Mouse (Mus musculus) limb, embryonic 12.5 days (tissue): ENCODE measurements around the gene Nudt3. TPM values are rescaled to one million over a fixed set of nuclear protein-coding genes. Genes with fewer than 3 reads are reported as not detected.

Experiments
- ATAC-seq: fragments of 200-750 bp; cut with Nextera tagmentation; 2 replicates; pipeline ENCODE4 v1.8.0; 2017; ENCODE audit warnings: low read depth, moderate TSS enrichment; ENCODE audit not compliant: insufficient number of reproducible peaks, insufficient read depth, low FRiP score, low TSS enrichment
- H3K27ac ChIP-seq: fragments of 300-500 bp; sonication (generic); 2 replicates; pipeline ENCODE4 v1.5.1; 2016; ENCODE audit warnings: mild to moderate bottlenecking, moderate library complexity
- H3K27me3 ChIP-seq: fragments of 300-500 bp; sonication (generic); 2 replicates; pipeline ENCODE4 v1.6.1; 2016; ENCODE audit warnings: mild to moderate bottlenecking, moderate library complexity
- H3K36me3 ChIP-seq: fragments of 300-500 bp; sonication (generic); 2 replicates; pipeline ENCODE4 v1.6.1; 2016; ENCODE audit warnings: mild to moderate bottlenecking, moderate library complexity
- H3K4me1 ChIP-seq: fragments of 300-500 bp; sonication (generic); replicated peaks from 2 replicates; pipeline ENCODE4 v1.6.1; 2016
- H3K4me2 ChIP-seq: fragments of 300-500 bp; sonication (generic); 2 replicates; pipeline ENCODE4 v1.6.1; 2016; ENCODE audit warnings: mild to moderate bottlenecking, moderate library complexity
- H3K4me3 ChIP-seq: fragments of 300-500 bp; sonication (generic); replicated peaks from 2 replicates; pipeline ENCODE4 v1.5.1; 2016; ENCODE audit warnings: mild to moderate bottlenecking
- H3K9ac ChIP-seq: fragments of 300-500 bp; sonication (generic); replicated peaks from 2 replicates; pipeline ENCODE4 v1.6.1; 2016; ENCODE audit warnings: mild to moderate bottlenecking, moderate library complexity
- H3K9me3 ChIP-seq: fragments of 300-500 bp; sonication (generic); 2 replicates; pipeline ENCODE4 v1.6.1; 2016; ENCODE audit warnings: mild to moderate bottlenecking, moderate library complexity
- WGBS: fragments of 180-500 bp; shearing (Covaris S2); methylation state at CpG from one replicate; pipeline ENCODE4 v1.1.7; 2016; 5-methylcytosine and 5-hydroxymethylcytosine counted together
- polyA plus RNA-seq: library from polyadenylated mRNA; unstranded; fragments of >200 nt; fragmentation: Nextera tagmentation; extraction: Ambion mirVana; gene quantifications from 2 replicates; pipeline ENCODE4 v1.2.1, GENCODE M21; 2016

Gene Nudt3
- polyA plus RNA-seq, 1 experiment from 2014 or later = 126 TPM

DNA sequence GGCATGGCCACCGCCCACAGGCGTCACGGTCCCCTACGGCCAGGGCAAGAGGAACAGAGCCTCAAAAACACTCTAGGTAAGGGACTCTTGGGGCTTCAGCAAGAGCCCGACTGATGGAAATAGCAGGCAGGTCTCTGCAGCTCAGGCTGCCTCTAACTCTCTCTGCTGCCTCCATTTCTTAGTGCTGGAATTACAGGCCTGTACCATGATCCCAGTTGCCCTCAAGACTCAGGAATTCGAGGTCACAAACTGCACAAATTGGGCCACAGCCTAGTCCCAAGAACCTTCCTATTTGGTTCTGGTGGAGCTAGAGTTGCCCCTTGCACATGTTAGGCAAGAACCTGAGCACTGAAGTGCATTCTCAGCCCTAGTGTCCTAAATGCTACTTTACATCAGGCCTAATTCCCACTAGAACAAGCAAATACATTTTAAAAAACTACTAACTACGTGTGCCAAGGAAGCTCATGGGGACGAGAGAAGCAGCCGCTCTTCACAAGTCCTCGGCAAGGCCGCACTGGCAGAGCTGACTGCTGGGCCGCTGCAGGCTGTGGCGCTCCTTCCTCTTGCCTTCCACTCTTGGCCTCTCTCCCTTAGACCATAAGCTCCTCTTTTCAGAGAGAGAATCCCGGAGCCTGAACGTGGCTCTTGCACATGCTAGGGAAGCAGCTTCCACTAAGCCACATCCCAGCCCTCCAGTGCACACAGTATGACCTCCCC lies 27.5 kb downstream of the Nudt3 start:
- Histone ChIP-seq H3K4me1 (peaks cover 9% of the 10 kb centered on the region), H3K9me3 (no peaks in the 10 kb centered on the region), H3K27me3 (no peaks in the 10 kb centered on the region), H3K36me3 (peaks cover 65% of the 10 kb centered on the region), H3K4me2 (no peak overlapping the region), H3K4me3 (no peak overlapping the region), H3K9ac (no peak overlapping the region), H3K27ac (no peak overlapping the region)
- 82% methylated on average over 15 of the region's 15 CpGs for WGBS
- no peak for ATAC-seq

DNA sequence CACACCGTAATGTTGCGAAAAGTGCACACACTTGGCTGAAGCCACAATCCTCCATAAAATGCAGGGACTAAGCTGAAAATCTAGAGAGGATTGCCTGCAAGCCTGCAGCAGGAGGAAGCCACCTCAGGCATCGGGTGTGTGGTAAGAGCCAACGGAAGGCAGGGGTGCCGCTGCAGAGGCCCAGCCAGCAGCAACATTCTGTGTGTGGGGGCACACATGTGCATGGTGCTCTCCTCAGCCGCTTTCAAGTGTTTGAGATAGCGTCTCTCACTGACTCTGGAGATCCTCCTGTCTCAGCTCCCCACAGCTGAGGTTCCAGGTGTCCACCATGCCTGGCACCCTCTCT lies 30.8 kb downstream of the Nudt3 start:
- no peaks in the 10 kb centered on the region for H3K9me3 ChIP-seq
- no peak for ATAC-seq
- 97% methylated on average over 7 of the region's 7 CpGs for WGBS

DNA sequence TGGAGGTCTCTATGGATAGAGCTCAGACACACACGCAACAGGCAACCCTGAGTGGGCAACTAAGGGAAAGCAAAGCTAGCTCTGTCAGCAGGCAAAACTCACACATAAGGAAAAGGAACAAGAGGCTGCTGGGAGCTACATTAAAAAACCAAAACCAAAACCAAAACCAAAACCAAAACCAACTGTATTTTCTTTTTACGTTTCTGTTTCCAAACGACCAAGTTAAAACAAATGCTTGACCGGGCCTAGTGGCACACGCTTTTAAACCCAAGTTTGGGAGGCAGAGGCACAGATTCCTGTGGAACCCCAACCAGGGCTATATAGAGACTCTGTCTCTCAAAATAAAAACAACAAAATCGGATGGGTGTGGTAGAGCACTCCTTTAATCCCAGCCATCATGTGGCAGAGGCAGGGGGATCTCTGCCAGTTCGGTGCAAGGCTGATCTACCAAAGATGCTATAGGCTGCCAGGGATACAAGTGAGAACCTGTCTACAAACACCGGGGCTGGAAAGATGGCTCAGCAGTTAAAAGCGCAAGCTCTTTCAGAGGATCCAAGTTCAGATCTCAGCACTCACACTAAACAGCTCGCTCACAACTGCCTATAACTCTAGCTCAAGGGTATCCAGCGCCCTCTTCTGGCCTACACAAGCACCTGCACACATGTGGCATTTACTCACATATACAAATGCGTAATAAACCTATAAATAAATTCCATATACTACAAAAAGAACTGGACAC lies 31.3 kb downstream of the Nudt3 start:
- WGBS = 90% methylated on average over 12 of the region's 12 CpGs
- no peak overlapping the region for H3K27ac ChIP-seq
- H3K4me2 ChIP-seq = no peak overlapping the region
- H3K4me1 ChIP-seq = peaks cover 13% of the 10 kb centered on the region
- H3K36me3 ChIP-seq = peaks cover 97% of the 10 kb centered on the region
- no peak for ATAC-seq
- H3K9ac ChIP-seq = no peak overlapping the region
- no peaks in the 10 kb centered on the region for H3K9me3 ChIP-seq
- H3K4me3 ChIP-seq = no peak overlapping the region
- no peaks in the 10 kb centered on the region for H3K27me3 ChIP-seq

More for the DNA sequence above, 30.8 kb downstream of the Nudt3 start:
- no peak overlapping the region for H3K9ac ChIP-seq
- no peak overlapping the region for H3K27ac ChIP-seq
- H3K4me2 ChIP-seq = no peak overlapping the region
- H3K36me3 ChIP-seq = peaks cover 97% of the 10 kb centered on the region
- no peak overlapping the region for H3K4me3 ChIP-seq
- no peaks in the 10 kb centered on the region for H3K27me3 ChIP-seq
- peaks cover 9% of the 10 kb centered on the region for H3K4me1 ChIP-seq

DNA sequence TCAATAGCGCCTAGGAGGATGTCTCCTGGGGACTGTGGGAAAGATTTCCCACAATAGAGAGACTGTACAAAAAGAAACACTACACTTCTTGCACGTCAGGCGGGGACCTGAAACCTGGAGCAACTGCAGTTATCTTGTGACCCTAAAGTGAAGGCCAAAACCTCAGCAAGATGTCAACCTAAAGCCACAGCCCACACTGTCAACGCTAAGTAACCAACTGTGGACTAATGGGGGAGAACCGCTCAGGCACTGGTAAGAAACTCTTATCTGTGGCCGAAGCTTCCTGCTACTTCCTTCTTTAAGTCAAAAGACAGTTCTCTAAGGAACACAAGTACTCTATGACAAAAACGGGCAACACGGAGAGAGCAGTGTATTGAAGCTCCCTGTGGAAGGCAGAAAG lies 35.1 kb downstream of the Nudt3 start:
- Histone ChIP-seq H3K4me2 (no peak overlapping the region), H3K9ac (no peak overlapping the region), H3K4me1 (peaks cover 8% of the 10 kb centered on the region), H3K9me3 (no peaks in the 10 kb centered on the region), H3K4me3 (no peak overlapping the region), H3K27me3 (no peaks in the 10 kb centered on the region), H3K27ac (no peak overlapping the region), H3K36me3 (peaks cover 92% of the 10 kb centered on the region)
- WGBS = 83% methylated on average over 8 of the region's 8 CpGs
- no peak for ATAC-seq

DNA sequence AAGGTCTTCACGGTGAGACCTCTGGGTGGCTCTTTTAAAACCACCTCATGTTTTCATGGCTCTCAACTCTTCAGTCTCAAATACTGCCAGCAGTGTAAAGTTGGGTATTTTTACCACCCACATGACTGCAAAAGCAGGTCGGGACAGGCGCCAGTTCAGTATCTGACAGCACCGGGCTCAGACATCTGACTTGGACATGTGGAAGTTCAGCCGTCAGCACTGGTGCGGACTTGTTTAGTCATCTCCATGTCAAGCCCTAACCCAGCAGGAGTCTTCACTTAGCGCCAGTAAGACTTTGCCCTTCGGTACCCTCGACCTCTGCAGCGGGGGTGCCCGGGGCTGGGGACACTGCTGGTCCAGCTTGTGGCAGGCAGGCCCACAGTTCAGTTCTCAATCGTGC lies 36.0 kb downstream of the Nudt3 start:
- ATAC-seq = no peak
- Histone ChIP-seq H3K4me3 (no peak overlapping the region), H3K4me1 (peaks cover 8% of the 10 kb centered on the region), H3K27me3 (no peaks in the 10 kb centered on the region), H3K4me2 (no peak overlapping the region), H3K36me3 (peaks cover 92% of the 10 kb centered on the region), H3K9me3 (no peaks in the 10 kb centered on the region), H3K9ac (no peak overlapping the region), H3K27ac (peak overlapping the region; percentile 35)
- WGBS = 75% methylated on average over 12 of the region's 12 CpGs

DNA sequence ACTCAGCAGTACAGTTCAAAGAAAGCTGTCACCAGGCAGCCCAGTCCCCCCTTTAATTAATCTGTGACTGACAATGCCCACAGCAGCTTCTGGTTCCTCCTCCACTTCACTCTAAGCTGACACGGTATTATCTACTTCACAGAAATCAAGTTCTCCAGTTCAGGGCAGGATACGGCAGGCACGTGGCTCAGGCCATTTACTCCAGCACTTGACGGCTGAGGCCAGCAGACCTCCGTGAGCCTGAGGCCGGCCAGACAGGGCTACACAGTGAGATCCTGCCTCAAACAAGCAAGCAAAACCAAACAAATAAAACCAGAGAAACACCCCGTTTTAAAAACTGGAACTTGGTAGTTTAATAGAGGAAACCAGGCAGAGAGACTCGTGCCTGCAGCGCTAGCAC lies 36.6 kb downstream of the Nudt3 start:
- Histone ChIP-seq H3K27me3 (no peaks in the 10 kb centered on the region), H3K4me3 (no peak overlapping the region), H3K4me2 (no peak overlapping the region), H3K36me3 (peaks cover 92% of the 10 kb centered on the region), H3K4me1 (peaks cover 8% of the 10 kb centered on the region), H3K27ac (peak overlapping the region; percentile 35; the same call in 1 of the 2 replicates), H3K9me3 (no peaks in the 10 kb centered on the region), H3K9ac (no peak overlapping the region)
- 63% methylated on average over 9 of the region's 9 CpGs for WGBS
- ATAC-seq = no peak

DNA sequence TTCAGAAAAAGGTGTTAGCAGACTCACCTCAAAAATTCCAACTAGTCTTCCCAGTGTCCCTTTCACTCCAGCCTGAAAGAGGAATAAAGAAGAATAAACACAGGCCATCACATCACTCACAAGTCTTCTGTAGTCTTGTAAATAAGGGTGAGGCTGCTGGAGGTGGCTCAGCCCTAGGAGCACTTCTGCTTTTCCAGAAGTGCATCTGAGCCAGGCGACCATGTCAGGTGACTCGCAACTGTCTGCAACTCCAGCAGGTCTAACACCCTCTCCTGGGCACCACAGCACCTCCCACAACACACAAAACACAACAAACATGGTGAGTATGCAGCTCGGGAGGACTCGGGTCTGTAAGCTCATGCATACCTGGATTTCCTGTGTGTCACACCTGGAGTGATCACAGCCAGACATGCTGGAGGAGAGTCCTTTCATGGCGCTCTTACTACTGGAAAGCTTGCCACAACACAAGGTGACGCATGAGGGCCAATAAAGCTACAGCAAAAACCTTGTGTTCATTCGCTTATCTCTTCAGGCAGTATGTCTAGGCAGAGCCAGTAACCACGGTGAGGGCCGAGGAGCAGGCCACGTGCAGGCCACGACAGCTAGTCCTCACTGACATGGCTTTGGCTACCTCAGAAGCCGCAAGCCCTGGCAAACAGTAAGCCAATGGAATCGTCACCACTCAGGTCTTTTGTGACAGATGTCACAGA lies 40.0 kb downstream of the Nudt3 start:
- H3K36me3 ChIP-seq = peaks cover 92% of the 10 kb centered on the region
- no peaks in the 10 kb centered on the region for H3K27me3 ChIP-seq
- ATAC-seq = no peak
- no peak overlapping the region for H3K9ac ChIP-seq
- H3K9me3 ChIP-seq = no peaks in the 10 kb centered on the region
- H3K27ac ChIP-seq = no peak overlapping the region
- H3K4me1 ChIP-seq = peaks cover 8% of the 10 kb centered on the region
- no peak overlapping the region for H3K4me2 ChIP-seq
- 85% methylated on average over 13 of the region's 13 CpGs for WGBS
- H3K4me3 ChIP-seq = no peak overlapping the region

DNA sequence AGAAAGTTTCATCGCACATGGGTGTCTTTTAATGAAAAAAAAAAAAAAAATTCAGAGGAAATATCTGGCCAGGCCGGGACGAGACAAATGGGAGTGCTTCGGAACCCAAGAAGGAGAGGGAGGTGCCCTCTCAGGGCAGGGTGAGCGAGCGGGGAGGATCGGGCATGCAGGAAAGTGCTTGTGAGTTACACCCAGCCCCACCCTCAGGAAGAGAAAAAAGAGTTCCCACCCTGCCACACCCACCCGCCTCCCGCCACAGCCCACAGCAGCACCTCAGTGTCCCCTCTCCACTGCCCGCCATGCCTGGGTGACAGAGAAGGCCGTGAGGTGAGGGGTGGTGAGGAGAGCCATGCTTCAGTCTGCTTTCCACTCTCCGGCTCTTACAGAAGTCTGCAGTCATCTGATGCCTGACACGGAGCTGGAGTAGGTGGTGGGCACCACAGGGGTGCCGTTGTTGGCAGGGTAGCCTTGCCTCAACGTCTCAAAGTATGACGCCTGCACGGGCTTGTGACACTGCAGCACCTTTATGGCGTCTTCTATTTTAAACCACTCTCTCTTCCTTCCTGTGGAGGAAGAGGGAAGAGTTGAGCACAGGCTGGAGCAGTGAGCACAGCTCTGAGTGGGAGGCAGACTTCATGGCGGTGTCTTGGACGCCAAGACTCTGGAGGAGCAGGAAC lies 42.8 kb downstream of the Nudt3 start:
- 89% methylated on average over 20 of the region's 20 CpGs for WGBS
- Histone ChIP-seq H3K4me1 (peaks cover 12% of the 10 kb centered on the region), H3K9ac (no peak overlapping the region), H3K9me3 (no peaks in the 10 kb centered on the region), H3K36me3 (peaks cover 92% of the 10 kb centered on the region), H3K4me3 (no peak overlapping the region), H3K4me2 (no peak overlapping the region), H3K27me3 (no peaks in the 10 kb centered on the region), H3K27ac (no peak overlapping the region)
- no peak for ATAC-seq

DNA sequence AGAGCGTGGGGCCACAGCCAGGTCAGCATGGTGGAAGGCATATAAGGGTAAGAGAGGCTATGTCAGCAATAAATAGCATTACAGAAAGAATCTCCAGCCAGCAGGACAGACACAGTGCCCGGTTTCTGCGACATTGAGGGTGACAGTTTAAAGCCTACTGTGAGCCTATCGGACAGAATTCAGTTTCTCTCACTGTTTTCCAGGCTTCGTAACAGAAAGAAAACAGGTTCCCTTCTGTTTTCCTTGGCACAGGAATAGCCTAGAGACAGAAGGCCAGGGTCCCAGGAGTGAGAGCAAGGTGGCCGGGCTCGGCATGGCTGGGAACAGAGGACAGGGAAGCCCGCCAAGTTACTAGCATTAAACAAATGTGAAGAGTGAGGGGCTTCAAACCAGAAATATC lies 43.5 kb downstream of the Nudt3 start:
- no peak overlapping the region for H3K4me3 ChIP-seq
- 96% methylated on average over 8 of the region's 8 CpGs for WGBS
- no peak overlapping the region for H3K4me2 ChIP-seq
- peaks cover 18% of the 10 kb centered on the region for H3K4me1 ChIP-seq
- ATAC-seq = no peak
- peaks cover 92% of the 10 kb centered on the region for H3K36me3 ChIP-seq
- no peak overlapping the region for H3K27ac ChIP-seq
- H3K9ac ChIP-seq = no peak overlapping the region
- H3K27me3 ChIP-seq = no peaks in the 10 kb centered on the region
- no peaks in the 10 kb centered on the region for H3K9me3 ChIP-seq

DNA sequence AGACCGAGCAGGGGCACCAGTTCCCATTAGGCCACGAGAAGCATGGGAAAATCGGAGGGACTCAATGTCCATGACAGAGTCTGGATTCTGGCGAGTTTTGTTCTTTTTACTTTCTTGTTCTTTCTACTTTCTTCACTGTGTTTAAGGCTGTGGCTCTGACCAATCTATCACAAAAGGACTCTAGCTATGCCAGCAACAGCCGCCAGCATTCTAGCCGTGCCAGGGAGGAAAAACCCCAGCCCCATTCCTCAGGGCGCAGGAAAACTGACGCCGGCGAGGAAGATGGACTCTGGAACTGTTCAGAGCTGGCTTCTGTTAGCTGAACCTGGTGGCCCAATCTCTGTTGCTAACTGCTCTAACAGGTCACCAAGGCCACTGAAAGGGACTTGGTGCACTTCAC lies 44.8 kb downstream of the Nudt3 start:
- Histone ChIP-seq H3K27ac (no peak overlapping the region), H3K27me3 (no peaks in the 10 kb centered on the region), H3K4me3 (no peak overlapping the region), H3K36me3 (peaks cover 94% of the 10 kb centered on the region), H3K9me3 (no peaks in the 10 kb centered on the region), H3K4me2 (no peak overlapping the region), H3K9ac (no peak overlapping the region), H3K4me1 (peaks cover 18% of the 10 kb centered on the region)
- WGBS = 95% methylated on average over 10 of the region's 10 CpGs
- ATAC-seq = no peak

DNA sequence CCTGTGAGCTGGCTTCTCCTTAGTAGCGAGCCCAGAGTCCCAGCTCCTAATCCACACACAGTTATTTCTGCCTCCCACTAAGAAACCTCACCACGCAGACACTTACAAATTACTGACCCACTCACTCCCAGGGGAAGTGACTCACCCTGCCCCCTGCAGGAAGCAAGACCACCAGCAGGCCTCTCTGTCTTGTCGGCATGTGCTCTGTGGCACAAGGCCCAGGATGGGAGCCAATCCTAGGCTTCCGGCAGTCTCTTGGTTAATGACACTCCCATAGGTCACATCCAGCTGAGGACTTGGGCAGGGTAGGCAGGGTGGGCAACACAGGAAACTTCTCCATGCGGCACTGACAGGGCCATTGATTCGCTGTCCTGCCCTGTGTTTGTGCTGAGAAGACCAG lies 45.8 kb downstream of the Nudt3 start:
- H3K4me2 ChIP-seq = no peak overlapping the region
- no peak overlapping the region for H3K4me3 ChIP-seq
- no peak for ATAC-seq
- 77% methylated on average over 6 of the region's 6 CpGs for WGBS
- no peaks in the 10 kb centered on the region for H3K27me3 ChIP-seq
- H3K9me3 ChIP-seq = no peaks in the 10 kb centered on the region
- H3K9ac ChIP-seq = no peak overlapping the region
- no peak overlapping the region for H3K27ac ChIP-seq
- H3K36me3 ChIP-seq = peaks cover 92% of the 10 kb centered on the region
- peaks cover 18% of the 10 kb centered on the region for H3K4me1 ChIP-seq
